Mouse (Mus musculus) mouse trophoblast stem cell (cell line): ENCODE measurements at regions not wholly inside any gene's neighbourhood (a gene's known extent, or its start where the extent isn't known, plus 50 kb on each side); places are given as distances from the start of the nearest gene placed in this dataset.

Source experiments
- in situ Hi-C, 2 experiments: fragments of 300-500 bp; cut with MseI, MboI; formaldehyde crosslinking; loops; 2 replicates in 1 of 2; 3 replicates in 1 of 2; pipeline ENCODE4 v1.15.1; 2025

GRCm38 (mm10) chr13:107904851-107905250, 139.4 kb upstream of the Smim15 start:
- in situ Hi-C loops: no loop called here

- in situ Hi-C loops: no loop called here
Observed at GRCm38 (mm10) chr13:107904051-107904740, 140.1 kb upstream of the Smim15 start.

GRCm38 (mm10) chr13:107903150-107903959, 140.9 kb upstream of the Smim15 start:
- in situ Hi-C loops: no loop called here

GRCm38 (mm10) chr13:107902800-107903149, 141.5 kb upstream of the Smim15 start:
- in situ Hi-C loops: no loop called here

- in situ Hi-C loops: loop anchor here in 1 of 2 experiments (10.0 kb wide), 1 partner anchor 145 kb away; the partner anchor contains the start of gene Smim15
Observed at GRCm38 (mm10) chr13:107899600-107900229, 144.5 kb upstream of the Smim15 start.

GRCm38 (mm10) chr13:107897646-107898045, 146.6 kb upstream of the Smim15 start:
- in situ Hi-C loops: loop anchor here in 1 of 2 experiments (10.0 kb wide), 1 partner anchor 147 kb away; the partner anchor contains the start of gene Smim15

- in situ Hi-C loops: loop anchor here in 1 of 2 experiments (10.0 kb wide), 1 partner anchor 148 kb away; the partner anchor contains the start of gene Smim15
Observed at GRCm38 (mm10) chr13:107897184-107897583, 147.1 kb upstream of the Smim15 start.

GRCm38 (mm10) chr13:107893581-107894183, 150.6 kb upstream of the Smim15 start:
- in situ Hi-C loops: loop anchor here in 1 of 2 experiments (10.0 kb wide), 1 partner anchor 151 kb away; the partner anchor contains the start of gene Smim15

- in situ Hi-C loops: loop anchor here in 1 of 2 experiments (10.0 kb wide), 1 partner anchor 152 kb away; the partner anchor contains the start of gene Smim15
Observed at GRCm38 (mm10) chr13:107893081-107893480, 151.2 kb upstream of the Smim15 start.

- in situ Hi-C loops: loop anchor here in 1 of 2 experiments (10.0 kb wide), 1 partner anchor 153 kb away; the partner anchor contains the start of gene Smim15
Observed at GRCm38 (mm10) chr13:107891946-107892345, 152.3 kb upstream of the Smim15 start.

- in situ Hi-C loops: loop anchor here in 1 of 2 experiments (10.0 kb wide), 1 partner anchor 154 kb away; the partner anchor contains the start of gene Smim15
Observed at GRCm38 (mm10) chr13:107890866-107891821, 153.1 kb upstream of the Smim15 start.

GRCm38 (mm10) chr13:107889985-107890865, 154.0 kb upstream of the Smim15 start:
- in situ Hi-C loops: loop anchor here in 1 of 2 experiments (10.0 kb wide), 1 partner anchor 155 kb away; the partner anchor contains the start of gene Smim15

- in situ Hi-C loops: no loop called here
Observed at GRCm38 (mm10) chr13:107889588-107889984, 154.7 kb upstream of the Smim15 start.

GRCm38 (mm10) chr13:107888571-107889451, 155.4 kb upstream of the Smim15 start:
- in situ Hi-C loops: no loop called here

GRCm38 (mm10) chr13:107888231-107888555, 156.1 kb upstream of the Smim15 start:
- in situ Hi-C loops: no loop called here

GRCm38 (mm10) chr13:107887366-107888230, 156.6 kb upstream of the Smim15 start:
- in situ Hi-C loops: no loop called here

GRCm38 (mm10) chr13:107884836-107885235, 159.4 kb upstream of the Smim15 start:
- in situ Hi-C loops: no loop called here
